Mouse (Mus musculus) T-cell, adult 2 months (primary cell): ENCODE data around the gene Lrrfip2.
A peak's percentile ranks its signal among the peaks of the same experiment; 100 is the strongest.

Experiments
- DNase-seq: peaks from one replicate; pipeline ENCODE4 v3.0.0; 2022; ENCODE audit warnings: low spot score

Gene Lrrfip2

DNA sequence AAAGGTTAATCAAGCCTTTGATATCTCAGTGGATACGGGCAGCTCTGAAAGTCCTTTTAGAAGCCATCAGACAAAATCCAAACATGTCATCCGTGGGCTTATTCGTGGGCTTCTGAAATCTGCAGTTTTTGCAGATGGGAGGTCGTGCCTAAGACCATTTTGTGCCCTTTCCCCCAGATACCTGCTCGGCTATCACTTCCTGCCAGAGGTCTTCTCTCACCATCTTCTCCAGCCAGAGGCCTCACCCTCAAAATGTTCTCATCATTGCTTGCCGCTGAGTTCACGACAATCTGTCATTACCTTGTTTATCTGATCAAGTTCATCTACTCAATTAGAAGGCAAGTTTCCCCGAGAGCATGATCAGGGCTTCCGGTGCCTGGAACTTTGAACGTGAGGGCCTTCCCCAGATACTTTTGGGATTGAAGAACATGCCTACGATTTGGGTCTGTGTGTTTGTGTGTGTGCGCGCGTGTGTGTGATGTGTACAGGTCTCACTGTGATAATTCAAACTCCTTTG lies at the start of gene Lrrfip2:
Gene Lrrfip2 (plus strand): TSS at position 467 of the 517 bp plus-strand sequence.
- DNase-seq = no peak

DNA sequence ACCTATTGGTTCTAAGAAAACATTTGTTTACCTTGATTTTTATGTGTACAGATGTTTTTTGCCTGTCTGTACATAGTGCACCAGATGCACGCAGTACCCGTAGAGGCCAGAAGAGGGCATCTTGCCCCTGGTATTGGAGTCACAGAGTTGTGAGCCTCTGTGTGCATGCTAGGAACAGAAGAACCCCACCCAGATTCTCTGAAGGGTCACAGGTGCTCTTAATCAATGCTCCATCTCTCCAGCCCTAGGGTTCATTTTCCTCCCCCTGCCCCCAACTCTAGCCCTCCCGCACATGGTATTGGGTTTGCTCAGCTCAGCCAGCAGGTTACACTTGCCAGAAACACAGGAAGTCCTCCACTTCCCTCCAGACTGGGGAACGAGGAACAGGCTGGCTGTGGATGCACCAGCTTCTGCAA lies 46.8 kb upstream of the Lrrfip2 start:
- DNase-seq = peak; percentile 42

DNA sequence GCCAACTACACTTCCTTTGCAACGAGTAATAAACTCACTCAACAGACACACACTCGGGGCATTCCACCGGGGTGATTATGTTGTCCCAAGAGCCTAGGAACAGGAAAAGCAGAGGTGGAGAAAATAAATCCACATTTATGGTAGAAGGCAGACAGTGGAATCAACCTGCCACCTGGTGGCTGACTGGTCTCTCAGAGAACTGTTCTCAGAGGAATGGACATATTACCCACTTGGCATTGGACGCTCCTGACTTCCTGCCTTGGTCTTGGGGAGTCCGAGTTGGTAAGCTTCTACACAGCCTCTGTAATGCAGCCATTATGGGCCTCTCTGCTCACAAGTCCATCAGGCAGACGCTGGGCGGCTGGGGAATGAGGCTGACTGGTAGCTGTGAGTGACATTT lies 45.2 kb upstream of the Lrrfip2 start:
- no peak for DNase-seq

DNA sequence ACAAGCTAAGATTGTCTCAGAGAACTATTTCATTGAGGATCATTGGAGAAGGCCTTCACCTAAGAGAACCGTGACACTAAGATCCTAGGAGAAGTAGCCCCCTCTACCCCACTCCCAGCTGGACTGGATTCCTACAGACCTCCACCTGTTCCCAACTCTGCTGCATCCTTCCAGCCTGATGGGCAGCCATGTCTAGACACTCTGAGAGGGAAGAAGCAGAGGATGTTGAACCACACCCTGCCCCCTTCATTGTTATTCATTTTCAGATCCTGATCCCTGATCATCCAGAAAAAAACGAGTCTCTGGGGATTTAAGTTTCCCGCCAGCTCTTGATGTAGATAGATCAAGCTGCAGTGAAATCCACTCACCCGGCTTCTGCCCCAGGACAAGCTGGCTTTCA lies 44.4 kb upstream of the Lrrfip2 start:
- DNase-seq = no peak

DNA sequence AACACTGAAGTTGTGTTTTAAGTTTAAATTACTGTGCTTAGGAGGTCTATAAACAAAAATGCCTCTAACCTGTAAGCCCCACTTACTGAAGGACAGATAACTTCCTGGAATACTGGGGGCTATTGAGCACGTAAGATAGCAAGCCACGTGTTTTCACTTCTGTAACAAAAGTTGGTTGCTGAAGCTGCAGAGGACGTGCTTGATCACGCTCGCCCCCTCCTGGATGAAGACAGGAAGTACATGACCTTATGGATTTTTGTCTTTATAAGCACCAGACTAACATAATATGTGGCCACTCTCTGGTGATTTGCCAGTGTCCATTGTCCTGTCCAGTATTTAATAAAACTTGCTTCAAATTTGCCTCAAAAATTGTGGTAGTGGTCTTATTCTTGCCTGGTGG lies 39.6 kb upstream of the Lrrfip2 start:
- no peak for DNase-seq

DNA sequence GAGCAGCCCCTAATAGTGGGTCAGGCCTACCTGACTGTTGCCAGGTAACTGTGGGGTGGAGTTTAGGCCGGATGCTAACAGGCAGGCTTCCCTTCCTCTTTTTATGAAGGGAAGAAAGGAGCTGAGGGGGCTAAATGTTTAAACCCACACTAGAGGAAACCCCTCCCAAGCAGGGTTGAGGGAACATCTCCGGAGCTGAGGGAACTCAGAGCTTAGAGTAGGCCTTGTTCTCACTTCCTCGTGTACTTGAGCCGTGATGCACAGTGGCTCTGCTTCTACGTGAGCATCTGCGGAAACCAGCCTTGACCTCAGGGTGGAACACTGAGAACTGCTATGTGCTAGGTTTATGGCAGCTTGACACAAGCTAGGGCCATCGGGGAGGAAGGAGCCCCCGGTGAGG lies 36.6 kb upstream of the Lrrfip2 start:
- DNase-seq = no peak

DNA sequence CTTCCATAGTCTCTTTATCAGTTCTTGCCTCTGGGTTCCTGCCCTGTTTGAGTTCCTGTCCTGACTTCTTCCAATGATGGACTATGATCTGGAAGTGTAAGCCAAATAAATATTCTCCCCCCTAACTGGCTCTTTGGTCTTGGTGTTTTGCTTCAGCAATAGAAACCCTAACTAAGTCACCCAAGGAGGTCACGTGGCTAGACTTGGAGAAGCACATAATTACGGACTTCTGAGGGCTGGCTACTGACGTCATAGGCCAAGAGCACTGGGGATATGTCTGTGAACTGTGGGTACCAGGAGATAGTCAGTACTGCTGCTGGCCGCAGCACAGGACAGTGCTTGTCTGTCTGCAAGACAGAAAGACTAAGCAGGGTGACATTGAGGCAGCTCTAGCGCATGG lies 35.6 kb upstream of the Lrrfip2 start:
- no peak for DNase-seq

DNA sequence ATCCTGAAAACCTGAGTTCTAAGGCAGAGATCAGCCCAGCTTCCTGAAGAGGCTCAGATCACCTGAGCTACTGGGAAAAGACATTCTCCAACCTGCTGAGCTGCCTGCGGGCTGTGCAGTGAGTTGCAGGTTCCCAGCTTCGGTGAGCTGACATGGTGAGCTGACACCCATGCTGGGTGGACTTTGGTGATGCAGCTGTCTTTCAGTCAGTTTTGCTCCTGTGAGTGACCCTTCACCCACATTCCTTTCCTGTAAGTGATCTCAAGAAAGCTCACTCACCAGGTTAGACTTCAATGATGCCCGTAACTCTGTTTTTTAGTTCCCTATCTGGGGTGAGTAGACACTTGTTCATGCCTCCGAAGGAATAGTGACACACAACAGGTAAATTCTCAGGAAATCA lies 32.1 kb upstream of the Lrrfip2 start:
- no peak for DNase-seq

DNA sequence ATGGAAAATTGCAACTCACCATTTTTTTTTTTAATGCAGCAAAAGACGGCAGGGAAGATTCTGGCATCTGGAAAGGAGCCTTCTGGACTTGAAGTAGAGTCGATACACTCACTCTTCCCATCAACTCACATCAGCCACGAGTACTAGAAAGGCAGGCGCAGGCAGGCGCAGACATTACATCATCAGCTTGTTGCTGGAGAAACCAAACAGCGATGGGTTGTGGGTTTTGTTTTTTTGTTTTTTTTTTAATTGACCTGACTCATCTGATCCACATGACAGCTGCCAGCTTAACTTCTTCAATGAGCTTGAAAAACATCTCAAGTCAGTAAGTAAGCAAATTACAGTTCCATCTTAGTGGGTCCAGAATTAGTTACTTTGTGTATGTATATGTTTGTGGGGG lies 31.3 kb upstream of the Lrrfip2 start:
- DNase-seq = no peak

DNA sequence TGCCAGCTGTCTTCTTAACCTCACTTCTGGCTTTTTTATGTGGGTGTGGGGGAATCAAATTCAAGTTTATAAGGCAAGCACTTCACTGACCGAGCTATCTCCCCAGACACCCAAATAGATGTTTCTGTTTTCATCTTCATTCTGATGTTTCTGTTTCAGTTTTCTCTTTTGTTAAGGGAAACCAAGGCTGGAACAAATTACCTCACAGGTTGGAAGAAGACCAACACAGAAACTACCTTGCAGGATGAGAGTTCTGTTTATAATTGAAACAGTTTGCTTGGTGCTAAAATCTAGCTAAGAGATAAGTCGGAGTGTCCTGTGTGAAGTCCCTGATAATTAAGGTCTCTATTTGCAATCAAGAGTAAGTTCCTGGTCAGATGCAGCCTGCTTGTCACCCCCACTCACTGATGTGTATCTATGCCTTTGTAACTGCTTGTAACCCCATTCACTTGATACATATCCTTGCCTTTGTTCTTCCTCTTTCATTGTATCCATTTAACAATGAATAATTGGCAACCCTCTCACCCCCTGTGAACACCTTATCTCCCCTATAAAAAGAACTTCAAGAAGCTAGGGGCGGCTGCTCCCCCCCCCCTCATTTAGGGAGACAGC lies 30.3 kb upstream of the Lrrfip2 start:
- DNase-seq = no peak

DNA sequence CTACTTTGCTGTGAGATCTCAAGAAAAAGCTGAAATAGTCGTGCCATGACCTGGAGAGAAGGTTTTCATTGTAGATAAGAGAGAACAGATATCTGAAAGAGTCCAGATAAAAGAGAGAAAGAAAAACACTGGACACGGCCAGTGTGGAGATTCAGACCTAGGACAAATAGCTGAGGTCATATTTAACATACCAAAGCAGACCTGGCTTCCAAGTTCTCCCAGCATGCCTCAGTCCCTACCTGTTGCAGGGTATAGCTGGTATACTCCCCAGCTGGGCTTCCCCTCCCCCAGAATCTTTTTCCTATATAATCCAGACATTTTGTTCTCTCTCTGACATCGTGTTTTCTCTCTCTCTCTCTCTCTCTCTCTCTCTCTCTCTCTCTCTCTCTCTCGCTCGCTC lies 29.4 kb upstream of the Lrrfip2 start:
- DNase-seq = no peak

DNA sequence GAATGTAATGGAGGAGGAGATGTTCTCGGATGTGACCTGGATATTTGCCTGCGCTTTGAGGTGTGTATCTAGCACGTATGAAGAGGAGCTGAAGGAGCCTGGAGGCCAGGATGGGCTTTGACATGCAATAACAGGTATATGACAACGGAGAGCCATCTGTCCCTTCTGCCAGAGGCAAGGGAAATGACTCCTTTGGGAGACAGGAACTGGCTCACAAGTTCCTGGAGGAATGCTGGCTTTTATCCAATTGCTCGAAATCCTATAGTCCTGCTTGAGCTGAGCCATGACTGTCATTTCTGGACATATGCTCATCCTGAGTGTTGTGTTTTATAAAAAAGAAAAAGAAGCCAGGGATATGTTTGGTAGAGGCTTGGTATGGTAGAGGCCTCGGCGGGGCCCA lies 28.5 kb upstream of the Lrrfip2 start:
- DNase-seq = no peak

DNA sequence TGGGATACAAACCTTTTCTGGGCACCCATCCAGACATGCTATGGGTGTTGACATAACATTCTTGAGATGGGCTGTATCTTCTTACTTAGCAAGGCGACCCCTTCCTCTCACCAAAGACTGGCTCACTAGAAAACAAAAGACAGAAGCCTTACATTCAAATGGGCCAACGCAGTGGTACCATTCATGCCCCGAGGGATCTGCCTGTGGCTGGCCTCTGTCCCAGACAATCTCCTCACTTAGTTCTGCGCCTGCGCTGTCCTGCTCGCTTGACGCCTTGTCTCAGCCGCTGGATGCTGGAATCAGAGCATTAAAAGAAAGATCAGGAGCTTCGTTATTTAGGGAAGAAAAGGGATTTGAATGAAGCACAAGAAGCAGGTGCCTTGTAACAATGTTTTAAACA lies 24.7 kb upstream of the Lrrfip2 start:
- DNase-seq = no peak

DNA sequence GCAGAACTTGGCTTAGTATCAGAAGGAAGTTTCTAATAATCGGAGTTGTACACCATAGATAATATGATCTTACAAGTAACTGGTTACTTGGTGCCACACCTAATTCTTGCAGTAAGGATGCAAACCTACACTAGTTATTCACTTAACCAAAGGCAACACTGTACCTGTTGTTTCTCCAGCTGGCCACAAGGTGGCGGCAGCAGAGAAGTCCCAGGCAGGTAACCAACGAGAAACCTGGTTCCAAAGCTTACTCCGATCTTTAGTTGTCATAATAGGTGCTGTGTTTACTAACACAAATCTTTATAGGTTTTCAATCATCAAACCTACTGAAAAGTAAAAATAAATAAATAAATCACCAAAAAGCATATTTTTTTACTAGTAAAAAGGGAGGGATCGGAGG lies 24.3 kb upstream of the Lrrfip2 start:
- peak; percentile 55 for DNase-seq

DNA sequence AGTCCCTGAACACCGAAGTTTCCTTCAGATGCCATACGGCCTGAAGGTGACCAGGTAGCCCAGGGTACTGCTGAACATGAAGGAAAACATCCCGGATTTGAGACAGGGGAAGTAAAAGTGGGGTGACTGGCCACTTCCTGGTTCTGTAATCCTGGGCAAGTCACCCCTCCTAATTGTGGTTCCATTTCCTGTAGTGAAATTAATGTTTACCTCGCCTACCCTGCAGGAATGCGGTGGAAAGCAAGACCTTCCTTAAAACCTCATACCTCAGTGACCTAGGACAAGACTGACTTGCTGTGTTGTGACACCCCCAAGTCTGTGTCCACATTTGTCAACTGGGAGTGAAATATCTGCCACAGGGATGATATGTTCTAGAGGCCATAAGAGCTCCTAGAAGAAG lies 22.8 kb upstream of the Lrrfip2 start:
- DNase-seq = no peak

DNA sequence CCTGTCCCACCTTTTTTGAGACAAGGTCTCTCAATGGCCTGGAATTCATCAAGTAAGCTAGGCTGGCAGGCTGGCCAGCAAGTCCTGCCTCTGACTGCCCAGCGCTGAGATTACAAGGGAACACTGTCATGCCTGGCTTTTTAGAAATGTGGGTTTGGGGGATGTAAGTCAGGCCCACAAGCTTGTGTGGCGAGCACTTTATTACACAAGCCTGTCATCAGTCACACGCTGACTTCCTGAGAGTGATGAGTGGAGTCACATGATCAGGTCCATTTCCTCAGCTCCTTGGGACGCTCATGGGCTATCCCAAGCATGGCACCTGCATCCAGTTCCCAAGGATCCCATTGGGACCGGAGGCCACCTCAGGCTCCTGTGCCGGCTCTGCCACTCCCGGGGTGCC lies 21.7 kb upstream of the Lrrfip2 start:
- no peak for DNase-seq

DNA sequence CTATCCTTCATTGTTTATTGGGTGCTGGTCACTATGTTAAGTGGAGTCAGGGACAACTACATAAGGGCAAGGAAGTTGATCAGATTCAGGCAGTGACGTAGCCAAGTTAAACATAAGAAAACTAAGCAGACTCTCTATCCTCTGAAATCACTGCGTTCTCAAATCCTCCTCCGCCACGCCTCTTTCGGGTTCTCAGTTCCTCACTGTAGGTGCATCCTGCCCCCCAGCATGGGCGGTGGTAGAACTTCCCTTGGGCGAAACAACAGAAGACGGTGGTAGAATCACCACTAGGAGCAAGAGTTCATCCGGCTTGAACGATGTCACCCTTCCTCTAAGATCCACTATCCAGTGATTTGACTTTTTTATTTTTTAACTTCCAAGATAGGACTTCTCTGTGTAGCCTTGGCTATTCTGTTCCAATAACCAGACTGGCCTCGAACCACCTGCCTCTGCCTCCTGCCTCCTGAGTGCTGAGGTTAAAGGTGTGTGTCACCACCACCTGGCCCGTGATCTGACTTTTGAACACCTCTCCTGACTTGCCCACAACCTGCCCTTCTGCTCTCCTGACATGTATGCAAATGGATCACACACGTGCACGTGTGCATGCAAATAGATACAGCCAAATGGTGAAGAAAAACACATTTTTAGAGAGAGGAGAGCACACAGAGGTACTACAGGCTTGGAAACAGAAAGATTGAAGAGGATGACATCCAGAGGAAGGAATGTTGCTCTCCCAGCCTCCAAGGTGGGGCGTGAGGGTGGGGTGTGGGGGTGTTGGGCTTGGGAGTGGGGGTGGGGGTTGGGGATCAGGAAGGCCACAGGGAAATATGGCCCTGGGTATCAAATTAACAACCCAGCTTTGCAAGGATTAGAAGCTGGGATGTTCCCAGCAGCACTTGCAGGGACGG lies 20.7 kb upstream of the Lrrfip2 start:
- no peak for DNase-seq

DNA sequence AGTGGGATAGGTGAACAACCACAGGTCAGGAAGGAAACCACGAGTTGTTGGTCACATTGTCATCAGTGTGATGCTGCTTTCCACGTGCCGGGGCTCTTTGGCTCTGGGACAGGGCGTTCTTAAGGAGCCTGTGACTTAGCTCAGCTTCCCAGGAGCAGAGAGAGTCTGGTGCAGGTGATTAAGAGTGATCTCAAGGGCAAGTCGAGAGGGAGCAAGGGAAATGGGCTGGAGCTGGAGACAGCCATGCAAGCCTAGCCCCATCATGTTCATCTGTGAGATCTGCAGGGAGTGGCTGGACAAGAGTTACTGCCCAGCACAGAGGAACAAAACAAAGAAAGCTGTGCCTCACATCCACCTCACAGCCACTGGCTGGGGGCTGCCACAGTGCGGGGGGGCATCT lies 19.8 kb upstream of the Lrrfip2 start:
- DNase-seq = no peak

DNA sequence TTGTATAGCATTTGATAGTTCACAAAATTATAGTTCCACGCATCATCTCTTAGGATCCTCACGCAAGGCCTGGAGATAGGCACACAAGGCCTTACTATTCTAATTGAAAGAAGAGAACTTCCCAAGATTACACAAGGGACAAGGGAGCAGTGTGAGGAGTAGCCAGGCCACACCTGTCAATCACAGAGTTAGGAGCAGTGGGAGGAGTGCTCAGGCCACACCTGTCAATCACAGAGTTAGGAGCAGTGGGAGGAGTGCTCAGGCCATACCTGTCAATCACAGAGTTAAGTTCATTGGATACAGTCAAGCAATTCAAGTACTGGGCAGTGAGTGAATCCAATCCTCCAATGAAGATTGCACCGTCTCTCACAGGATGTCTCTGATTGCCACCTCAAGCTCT lies 17.0 kb upstream of the Lrrfip2 start:
- no peak for DNase-seq

DNA sequence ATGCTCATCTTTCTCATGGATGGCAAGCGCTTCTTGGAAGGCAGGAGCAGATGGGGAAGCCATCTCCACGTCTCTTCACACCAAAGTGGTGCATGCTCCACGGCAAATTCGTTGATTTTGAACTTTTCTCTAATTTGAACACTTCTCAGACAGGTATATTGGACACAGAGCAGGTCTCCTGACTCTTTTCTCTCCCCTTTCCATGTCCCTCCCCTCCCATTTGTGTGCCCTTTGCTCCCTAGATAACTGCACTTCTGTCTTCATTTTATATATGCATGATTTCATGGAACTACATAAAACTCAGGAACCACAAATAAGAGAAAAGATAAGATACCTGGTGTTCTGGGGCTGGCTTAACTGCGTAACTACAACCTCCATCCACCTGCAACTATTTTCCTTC lies 14.1 kb upstream of the Lrrfip2 start:
- DNase-seq = no peak

DNA sequence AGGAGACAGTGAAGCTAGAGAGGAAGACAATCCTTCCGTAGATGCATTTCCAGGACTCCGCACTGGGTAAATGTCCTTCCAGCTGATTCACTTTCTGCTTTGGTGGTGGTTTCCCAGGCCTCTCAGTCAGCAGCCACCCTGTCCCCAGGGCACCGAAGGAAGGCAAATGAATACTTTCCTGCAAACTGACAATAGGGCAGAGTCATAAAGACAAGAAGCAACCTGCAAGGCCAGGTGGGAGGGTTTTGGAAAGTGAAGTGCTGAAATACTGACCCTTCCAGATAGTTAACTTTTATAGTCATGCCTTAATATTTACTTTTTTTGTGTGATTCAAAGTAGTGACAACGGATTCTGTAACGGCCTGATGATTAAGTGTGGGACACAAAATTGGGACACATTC lies 13.5 kb upstream of the Lrrfip2 start:
- no peak for DNase-seq

DNA sequence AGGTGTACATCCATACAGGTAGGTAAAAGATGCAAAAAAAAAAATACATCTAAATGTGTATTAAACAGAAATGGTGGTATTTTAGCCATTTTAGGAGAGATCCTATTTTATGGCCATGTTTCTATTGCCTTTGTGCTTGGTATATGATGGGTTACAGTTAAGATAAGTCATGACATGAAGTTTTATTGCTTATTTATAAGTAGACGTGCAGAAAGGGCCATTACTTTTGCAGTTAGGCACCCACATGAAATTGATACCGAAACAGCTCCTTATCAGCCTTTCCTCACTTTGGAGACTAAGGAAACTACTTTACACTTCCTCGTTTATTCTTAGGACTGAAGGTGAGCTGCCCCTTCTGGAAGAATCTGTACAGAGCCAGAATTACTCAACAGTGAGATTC lies 9.5 kb upstream of the Lrrfip2 start:
- DNase-seq = no peak

DNA sequence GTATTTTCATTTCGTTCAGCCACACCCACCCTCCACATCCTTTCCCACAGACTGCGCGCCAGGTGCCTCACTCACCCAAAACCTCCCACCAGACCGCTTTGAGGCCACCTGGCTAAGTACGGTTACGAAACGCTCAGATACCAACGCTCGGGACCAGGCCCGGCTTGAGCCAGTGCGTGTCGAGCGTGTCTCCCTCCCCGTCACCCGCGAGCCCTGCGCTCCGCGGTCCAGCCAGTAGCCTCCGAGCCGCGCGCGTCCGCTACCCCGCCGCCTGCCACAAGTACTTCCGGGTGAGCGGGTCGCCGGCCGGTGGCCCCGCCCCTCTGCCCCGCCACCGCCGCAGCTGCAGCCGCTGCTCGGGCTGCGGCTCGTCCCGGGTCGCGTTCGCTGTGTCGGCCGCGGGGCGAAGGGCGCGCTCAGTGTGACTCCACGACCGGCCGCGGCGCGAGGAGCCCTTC lies 431 bp downstream of the Lrrfip2 start:
- DNase-seq = peak; percentile 78
